ENCODE assay signal across 24 mouse cellular contexts in genomic region chr2:158643791-158644190, GRCm38 (mm10). TPM values are rescaled to one million over a fixed set of nuclear protein-coding genes. Genes with fewer than 3 reads are reported as not detected.
A peak's percentile ranks its signal among the peaks of the same experiment; 100 is the strongest.
DNase-seq lines count a peak whose midpoint lies in the region; ATAC-seq and TF ChIP-seq lines count a peak whose summit lies in the region.
"Had no signal": no experiment of that assay in that cellular context is flagged by ENCODE, and none has a peak within 500 bp of the region (broad histone marks: within the 10 kb centered on the region; RNA-seq: fewer than 3 reads in every experiment).

No protein-coding gene starts in this region.

- no peak for TF ChIP-seq CTCF in left cerebral cortex, adult 2 months (IDR thresholded peaks at IDR 0.05)

- no peak for DNase-seq in frontal cortex, postnatal 10 days (ENCODE audit: low spot score in 2 of 2)
- DNase-seq in left cerebral cortex, adult 2 months (ENCODE audit: extremely low spot score in 1 of 2, low spot score in 2 of 2), result peak in 1 of 2 experiments; percentile 24
- no peak for DNase-seq in left cerebral cortex, postnatal 4 days
- peak; percentile 22 for DNase-seq in right cerebral cortex, postnatal 25 days
- no peak for DNase-seq in right cerebral cortex, postnatal 14 days
- peak; percentile 83 for DNase-seq in telencephalon, adult 2 months (ENCODE audit: low read depth, low spot score)
- DNase-seq: adrenal gland, postnatal 25 days; cerebellum, adult 11 months; cerebellum, adult 8-10 months; cerebellum, postnatal 14 days; gastrocnemius, postnatal 14 days; heart, adult 2 months; heart, postnatal 14 days had no signal

- intact Hi-C loops in left cerebral cortex, adult 2 months (cut with DNase I), result loop anchor here (2.0 to 10.0 kb wide), 4 partner anchors 69 to 259 kb away; no protein-coding TSS in a partner anchor
- intact Hi-C loops in left cerebral cortex, postnatal 4 days (cut with DNase I), result loop anchor here (5.0 to 10.0 kb wide), 2 partner anchors 221 to 261 kb away; no protein-coding TSS in a partner anchor

- H3K4me3 ChIP-seq in left cerebral cortex, adult 2 months, result no peak overlapping the region
- H3K4me3 ChIP-seq: embryonic facial prominence, embryonic 12.5 days; forebrain, embryonic 15.5 days; heart, adult 2 months; heart, embryonic 15.5 days; hindbrain, embryonic 10.5 days had no signal

- ATAC-seq in frontal cortex, adult (ENCODE audit: low TSS enrichment), result peak; percentile 29
- ATAC-seq in cerebellum, adult (ENCODE audit: insufficient number of reproducible peaks, low FRiP score, low TSS enrichment), result no peak
- ATAC-seq: forebrain, embryonic 15.5 days had no signal

- peak overlapping the region; percentile 86 for H3K27ac ChIP-seq in left cerebral cortex, adult 2 months
- H3K27ac ChIP-seq: embryonic facial prominence, embryonic 12.5 days; forebrain, embryonic 15.5 days; heart, adult 2 months; heart, embryonic 15.5 days; hindbrain, embryonic 10.5 days; hindbrain, embryonic 14.5 days had no signal

RNA-seq across cellular contexts. Expression of gene Actr5, which starts 19.1 kb away (rescaled TPM):
- 10 to 100 TPM; 11.0 to 12.4 TPM for total RNA-seq in left cerebral cortex, adult 2 months (2021)
- total RNA-seq in left cerebral cortex, postnatal 4 days (2021), result 10 to 100 TPM; 14.3 to 15.5 TPM

RNA-seq across cellular contexts. Expression of gene Ppp1r16b, which starts 21.4 kb away (rescaled TPM):
- total RNA-seq in left cerebral cortex, adult 2 months (2021), result 100 to 1,000 TPM; 135 to 138 TPM
- 10 to 100 TPM; 50.2 to 51.0 TPM for total RNA-seq in left cerebral cortex, postnatal 4 days (2021)

RNA-seq across cellular contexts. Expression of gene Slc32a1, which starts 33.2 kb away (rescaled TPM):
- 10 to 100 TPM; 83.5 to 97.2 TPM for total RNA-seq in left cerebral cortex, adult 2 months (2021)
- 10 to 100 TPM; 41.8 to 59.9 TPM for total RNA-seq in left cerebral cortex, postnatal 4 days (2021)
- total RNA-seq: adrenal gland, adult 18-20 months; adrenal gland, postnatal 25 days; common myeloid progenitor, adult 5-6 weeks; gastrocnemius, adult 18-20 months; gastrocnemius, postnatal 14 days; heart, adult 2 months; heart, postnatal 14 days; MEL had no signal

Comparison
In these comparisons a context has a peak if more than half of its experiments do, and no peak if none do; other contexts are left out.
1. DNase-seq: peak in right cerebral cortex, postnatal 25 days (single experiment) and telencephalon, adult 2 months (single experiment); none in frontal cortex, postnatal 10 days (0 of 2), left cerebral cortex, postnatal 4 days (single experiment) and right cerebral cortex, postnatal 14 days (single experiment).